Mouse (Mus musculus) frontal cortex, adult 2 months (tissue): Measurements from ENCODE around the gene Wasl. TPM values are rescaled to one million over a fixed set of nuclear protein-coding genes. Genes with fewer than 3 reads are reported as not detected.

Source experiments
- DNase-seq, 2 experiments: peaks; one replicate each; pipeline ENCODE4 v3.0.0; 2022; ENCODE audit warnings: low spot score in 1 of 2; ENCODE audit errors: extremely low spot score in 1 of 2
- polyA plus RNA-seq: library from polyadenylated mRNA; depleted of rRNA; stranded (reverse); fragments of >200 nt; gene quantifications from 2 replicates; pipeline ENCODE4 v1.2.3, GENCODE M21; 2012

The Wasl gene
- polyA plus RNA-seq, 1 experiment: 55.3 TPM

- DNase-seq: no peak
Measured at GRCm38 (mm10) chr6:24647103-24647691, 17.6 kb downstream of the Wasl start.

GRCm38 (mm10) chr6:24645346-24646053 is 19.3 kb downstream of the Wasl start:
- no peak for DNase-seq

GRCm38 (mm10) chr6:24642960-24643359 is 21.8 kb downstream of the Wasl start:
- no peak for DNase-seq

GRCm38 (mm10) chr6:24642161-24642560 is 22.6 kb downstream of the Wasl start:
- DNase-seq: no peak

- no peak for DNase-seq
Measured at GRCm38 (mm10) chr6:24641286-24641685, 23.5 kb downstream of the Wasl start.

GRCm38 (mm10) chr6:24635814-24636213 is 29.0 kb downstream of the Wasl start:
- DNase-seq: no peak

GRCm38 (mm10) chr6:24634065-24634464 is 30.7 kb downstream of the Wasl start:
- DNase-seq: no peak

- no peak for DNase-seq
Measured at GRCm38 (mm10) chr6:24632061-24632460, 32.7 kb downstream of the Wasl start.

- DNase-seq: no peak
Measured at GRCm38 (mm10) chr6:24628499-24628898, 36.3 kb downstream of the Wasl start.

GRCm38 (mm10) chr6:24627586-24628030 is 37.2 kb downstream of the Wasl start:
- DNase-seq: peak in 1 of 2 experiments; percentile 85

GRCm38 (mm10) chr6:24622098-24622497 is 42.7 kb downstream of the Wasl start:
- no peak for DNase-seq

- DNase-seq: no peak
Measured at GRCm38 (mm10) chr6:24620936-24621335, 43.9 kb downstream of the Wasl start.

- no peak for DNase-seq
Measured at GRCm38 (mm10) chr6:24619285-24620045, 45.3 kb downstream of the Wasl start.

GRCm38 (mm10) chr6:24616746-24617145 is 48.1 kb downstream of the Wasl start:
- DNase-seq: peak in 1 of 2 experiments; percentile 26

GRCm38 (mm10) chr6:24613918-24614317 is 50.9 kb downstream of the Wasl start:
- DNase-seq: peak in 1 of 2 experiments; percentile 55

GRCm38 (mm10) chr6:24613346-24613745 is 51.5 kb downstream of the Wasl start:
- DNase-seq: no peak

GRCm38 (mm10) chr6:24612074-24612755 is 52.6 kb downstream of the Wasl start:
- no peak for DNase-seq

- DNase-seq: no peak
Measured at GRCm38 (mm10) chr6:24610358-24610757, 54.5 kb downstream of the Wasl start.

GRCm38 (mm10) chr6:24609531-24609930 is 55.3 kb downstream of the Wasl start:
- no peak for DNase-seq

GRCm38 (mm10) chr6:24608682-24609081 is 56.1 kb downstream of the Wasl start:
- no peak for DNase-seq

- no peak for DNase-seq
Measured at GRCm38 (mm10) chr6:24608129-24608528, 56.7 kb downstream of the Wasl start.
